Mouse (Mus musculus) urinary bladder, postnatal 25 days (tissue): ENCODE data around the gene Manba.

Experiments
- DNase-seq: peaks from one replicate; pipeline ENCODE4 v3.0.0; 2022; ENCODE audit warnings: low spot score

Manba gene

GRCm38 (mm10) chr3:135585482-135585881 is 100.1 kb downstream of the Manba start:
- no peak for DNase-seq

GRCm38 (mm10) chr3:135586060-135586459 is 100.6 kb downstream of the Manba start:
- DNase-seq = no peak

- DNase-seq = no peak
These were observed 101.1 kb downstream of the Manba start for GRCm38 (mm10) chr3:135586471-135586880.

- no peak for DNase-seq
These were observed 105.1 kb downstream of the Manba start for GRCm38 (mm10) chr3:135590471-135590870.

GRCm38 (mm10) chr3:135591376-135591775 is 106.0 kb downstream of the Manba start:
- DNase-seq = no peak

- no peak for DNase-seq
These were observed 106.6 kb downstream of the Manba start for GRCm38 (mm10) chr3:135592011-135592410.

- DNase-seq = no peak
These were observed 109.0 kb downstream of the Manba start for GRCm38 (mm10) chr3:135594238-135594917.

- DNase-seq = no peak
These were observed 111.6 kb downstream of the Manba start for GRCm38 (mm10) chr3:135597014-135597413.

- no peak for DNase-seq
These were observed 112.9 kb downstream of the Manba start for GRCm38 (mm10) chr3:135598355-135598754.

GRCm38 (mm10) chr3:135602731-135603130 is 117.3 kb downstream of the Manba start:
- no peak for DNase-seq

- no peak for DNase-seq
These were observed 119.4 kb downstream of the Manba start for GRCm38 (mm10) chr3:135604626-135605417.

GRCm38 (mm10) chr3:135605474-135605873 is 120.1 kb downstream of the Manba start:
- no peak for DNase-seq

GRCm38 (mm10) chr3:135606592-135606991 is 121.2 kb downstream of the Manba start:
- DNase-seq = no peak

- no peak for DNase-seq
These were observed 121.6 kb downstream of the Manba start for GRCm38 (mm10) chr3:135607021-135607420.

GRCm38 (mm10) chr3:135607660-135608473 is 122.5 kb downstream of the Manba start:
- no peak for DNase-seq

- no peak for DNase-seq
These were observed 124.8 kb downstream of the Manba start for GRCm38 (mm10) chr3:135610221-135610620.

- no peak for DNase-seq
These were observed 129.0 kb downstream of the Manba start for GRCm38 (mm10) chr3:135614376-135614775.

- DNase-seq = no peak
These were observed 131.3 kb downstream of the Manba start for GRCm38 (mm10) chr3:135616730-135617129.
